Mouse (Mus musculus) central nervous system, embryonic 14 days (tissue): Measurements from ENCODE around the gene Gm6763. TPM values are rescaled to one million over a fixed set of nuclear protein-coding genes. Genes with fewer than 3 reads are reported as not detected.

Experiments
- polyA plus RNA-seq: library from polyadenylated mRNA; depleted of rRNA; stranded (reverse); fragments of >200 nt; gene quantifications from 2 replicates; pipeline ENCODE4 v1.2.3, GENCODE M21; 2012; rRNA removed

Gene Gm6763
- polyA plus RNA-seq: not detected in 2 replicates

DNA sequence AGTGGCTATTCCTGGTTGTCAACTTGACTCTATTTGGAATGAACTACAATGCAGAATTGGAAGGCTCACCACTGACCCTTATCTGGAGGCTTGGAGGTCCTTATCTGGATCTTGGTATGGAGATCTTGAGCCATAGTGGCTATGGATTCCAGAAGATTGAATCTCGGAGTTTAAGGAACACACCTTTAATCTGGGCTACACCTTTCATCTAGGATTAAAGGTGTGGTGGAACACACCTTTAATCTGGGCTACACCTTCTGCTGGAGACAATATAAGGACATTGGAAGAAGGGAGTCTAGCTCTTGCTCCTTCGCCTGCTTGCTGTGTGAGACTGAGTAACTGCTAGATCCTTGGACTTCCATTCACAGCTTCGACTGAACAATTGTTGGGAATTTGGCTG lies at the start of gene Gm6763:
Gm6763 (plus strand) TSS at position 301 of the 400 bp plus-strand sequence.

DNA sequence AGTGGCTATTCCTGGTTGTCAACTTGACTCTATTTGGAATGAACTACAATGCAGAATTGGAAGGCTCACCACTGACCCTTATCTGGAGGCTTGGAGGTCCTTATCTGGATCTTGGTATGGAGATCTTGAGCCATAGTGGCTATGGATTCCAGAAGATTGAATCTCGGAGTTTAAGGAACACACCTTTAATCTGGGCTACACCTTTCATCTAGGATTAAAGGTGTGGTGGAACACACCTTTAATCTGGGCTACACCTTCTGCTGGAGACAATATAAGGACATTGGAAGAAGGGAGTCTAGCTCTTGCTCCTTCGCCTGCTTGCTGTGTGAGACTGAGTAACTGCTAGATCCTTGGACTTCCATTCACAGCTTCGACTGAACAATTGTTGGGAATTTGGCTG lies 8.6 kb upstream of the Gm6763 start, which contains the start of gene Gm21293:
Gm21293 (plus strand) TSS at position 301 of the 400 bp plus-strand sequence.

GRCm38 (mm10) chr10:104159706-104160105 lies 8.4 kb downstream of the Gm6763 start, which contains the start of gene Gm8764:
TSS of gene Gm8764 (plus strand) at chr10:104160006.

DNA sequence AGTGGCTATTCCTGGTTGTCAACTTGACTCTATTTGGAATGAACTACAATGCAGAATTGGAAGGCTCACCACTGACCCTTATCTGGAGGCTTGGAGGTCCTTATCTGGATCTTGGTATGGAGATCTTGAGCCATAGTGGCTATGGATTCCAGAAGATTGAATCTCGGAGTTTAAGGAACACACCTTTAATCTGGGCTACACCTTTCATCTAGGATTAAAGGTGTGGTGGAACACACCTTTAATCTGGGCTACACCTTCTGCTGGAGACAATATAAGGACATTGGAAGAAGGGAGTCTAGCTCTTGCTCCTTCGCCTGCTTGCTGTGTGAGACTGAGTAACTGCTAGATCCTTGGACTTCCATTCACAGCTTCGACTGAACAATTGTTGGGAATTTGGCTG lies 16.9 kb downstream of the Gm6763 start, which contains the start of gene Gm21304:
Gm21304 (plus strand) TSS at position 301 of the 400 bp plus-strand sequence.

GRCm38 (mm10) chr10:104176724-104177123 lies 25.4 kb downstream of the Gm6763 start, which contains the start of gene Gm21312:
TSS of gene Gm21312 (plus strand) at chr10:104177024.

GRCm38 (mm10) chr10:104185233-104185632 lies 33.9 kb downstream of the Gm6763 start, which contains the start of gene Gm20765:
TSS of gene Gm20765 (plus strand) at chr10:104185533.

GRCm38 (mm10) chr10:104193742-104194141 lies 42.4 kb downstream of the Gm6763 start, which contains the start of gene Gm4340:
TSS of gene Gm4340 (plus strand) at chr10:104194042.

Other genes starting within 250 kb of the Gm6763 start
- not detected in 2 replicates for gene Gm21293, start 8.5 kb upstream of the Gm6763 start, polyA plus RNA-seq
- not detected in 2 replicates for gene Gm8764, start 8.5 kb downstream of the Gm6763 start, polyA plus RNA-seq
- gene Gm21304, start 17.0 kb downstream of the Gm6763 start, polyA plus RNA-seq: not detected in 2 replicates
- not detected in 2 replicates for gene Gm21312, start 25.5 kb downstream of the Gm6763 start, polyA plus RNA-seq
- not detected in 2 replicates for gene Gm20765, start 34.0 kb downstream of the Gm6763 start, polyA plus RNA-seq
- not detected in 2 replicates for gene Gm4340, start 42.5 kb downstream of the Gm6763 start, polyA plus RNA-seq